Mouse (Mus musculus): Measurements from ENCODE around the gene Insr. TPM values are rescaled to one million over a fixed set of nuclear protein-coding genes. Genes with fewer than 3 reads are reported as not detected.

Gene Insr
- total and polyA plus RNA-seq, 2 experiments from 2014 or later = 51.4 to 125 TPM

- no peaks in the 10 kb centered on the region for H3K9me3 ChIP-seq (replicated peaks; ENCODE audit: control insufficient read depth, low read length)
- H3K4me1 ChIP-seq (ENCODE audit: control insufficient read depth, insufficient read depth) = peaks cover 5% of the 10 kb centered on the region; the same call in 1 of the 2 replicates
- no peaks in the 10 kb centered on the region for H3K27me3 ChIP-seq (ENCODE audit: control insufficient read depth, insufficient read depth, low read length)
- H3K4me3 ChIP-seq (ENCODE audit: low read depth, low read length) = no peak overlapping the region
- no peak overlapping the region for H3K9ac ChIP-seq (replicated peaks; ENCODE audit: low read depth, low read length)
- ATAC-seq (ENCODE audit: insufficient read depth, low read depth) (no peak), DNase-seq (ENCODE audit: low spot score) (no peak)
- H3K4me2 ChIP-seq (ENCODE audit: low read depth, low read length) = no peak overlapping the region
- peaks cover 18% of the 10 kb centered on the region for H3K36me3 ChIP-seq (replicated peaks; ENCODE audit: control insufficient read depth, insufficient read depth, low read length)
- TF ChIP-seq EP300 (IDR thresholded peaks at IDR 0.05; ENCODE audit: low read depth) (no peak), CTCF (IDR thresholded peaks at IDR 0.05; ENCODE audit: low read depth) (no peak)
- 58% methylated on average over 9 of the region's 9 CpGs for WGBS
- no peak overlapping the region for H3K27ac ChIP-seq (ENCODE audit: low read depth)
These were observed 19.1 kb downstream of the Insr start for GRCm38 (mm10) chr8:3260127-3260811.

GRCm38 (mm10) chr8:3256147-3256940, 23.1 kb downstream of the Insr start:
- Histone ChIP-seq H3K27ac (ENCODE audit: low read depth) (peak overlapping the region; percentile 56), H3K4me2 (ENCODE audit: low read depth, low read length) (no peak overlapping the region), H3K9me3 (replicated peaks; ENCODE audit: control insufficient read depth, low read length) (no peaks in the 10 kb centered on the region), H3K9ac (replicated peaks; ENCODE audit: low read depth, low read length) (no peak overlapping the region), H3K36me3 (replicated peaks; ENCODE audit: control insufficient read depth, insufficient read depth, low read length) (peaks cover 46% of the 10 kb centered on the region), H3K4me1 (ENCODE audit: control insufficient read depth, insufficient read depth) (peaks cover 5% of the 10 kb centered on the region; the same call in 1 of the 2 replicates), H3K27me3 (ENCODE audit: control insufficient read depth, insufficient read depth, low read length) (no peaks in the 10 kb centered on the region), H3K4me3 (ENCODE audit: low read depth, low read length) (no peak overlapping the region)
- no peak for DNase-seq (ENCODE audit: low spot score)
- ATAC-seq (ENCODE audit: insufficient read depth, low read depth) = peak; percentile 36; the same call in 1 of the 2 replicates
- no peak for TF ChIP-seq EP300 (IDR thresholded peaks at IDR 0.05; ENCODE audit: low read depth)
- TF ChIP-seq CTCF (IDR thresholded peaks at IDR 0.05; ENCODE audit: low read depth) = no peak
- WGBS = 59% methylated on average over 5 of the region's 5 CpGs

GRCm38 (mm10) chr8:3255321-3255720, 24.1 kb downstream of the Insr start:
- ATAC-seq (ENCODE audit: insufficient read depth, low read depth) = no peak
- TF ChIP-seq EP300 (IDR thresholded peaks at IDR 0.05; ENCODE audit: low read depth) = no peak
- no peak for TF ChIP-seq CTCF (IDR thresholded peaks at IDR 0.05; ENCODE audit: low read depth)
- no peaks in the 10 kb centered on the region for H3K27me3 ChIP-seq (ENCODE audit: control insufficient read depth, insufficient read depth, low read length)
- H3K4me1 ChIP-seq (ENCODE audit: control insufficient read depth, insufficient read depth) = peaks cover 5% of the 10 kb centered on the region; the same call in 1 of the 2 replicates
- H3K9ac ChIP-seq (replicated peaks; ENCODE audit: low read depth, low read length) = no peak overlapping the region
- H3K9me3 ChIP-seq (replicated peaks; ENCODE audit: control insufficient read depth, low read length) = no peaks in the 10 kb centered on the region
- H3K4me2 ChIP-seq (ENCODE audit: low read depth, low read length) = no peak overlapping the region
- no peak for DNase-seq (ENCODE audit: low spot score)
- H3K36me3 ChIP-seq (replicated peaks; ENCODE audit: control insufficient read depth, insufficient read depth, low read length) = peaks cover 56% of the 10 kb centered on the region
- H3K27ac ChIP-seq (ENCODE audit: low read depth) = no peak overlapping the region
- WGBS = 72% methylated on average over 1 of the region's 1 CpGs
- H3K4me3 ChIP-seq (ENCODE audit: low read depth, low read length) = no peak overlapping the region

GRCm38 (mm10) chr8:3253179-3253578, 26.2 kb downstream of the Insr start:
- ATAC-seq (ENCODE audit: insufficient read depth, low read depth) (no peak), DNase-seq (ENCODE audit: low spot score) (no peak)
- no peak for TF ChIP-seq EP300 (IDR thresholded peaks at IDR 0.05; ENCODE audit: low read depth)
- TF ChIP-seq CTCF (IDR thresholded peaks at IDR 0.05; ENCODE audit: low read depth) = no peak
- Histone ChIP-seq H3K4me3 (ENCODE audit: low read depth, low read length) (no peak overlapping the region), H3K4me1 (ENCODE audit: control insufficient read depth, insufficient read depth) (peaks cover 5% of the 10 kb centered on the region; the same call in 1 of the 2 replicates), H3K4me2 (ENCODE audit: low read depth, low read length) (no peak overlapping the region), H3K27ac (ENCODE audit: low read depth) (no peak overlapping the region), H3K9ac (replicated peaks; ENCODE audit: low read depth, low read length) (no peak overlapping the region), H3K36me3 (replicated peaks; ENCODE audit: control insufficient read depth, insufficient read depth, low read length) (peaks cover 50% of the 10 kb centered on the region), H3K27me3 (ENCODE audit: control insufficient read depth, insufficient read depth, low read length) (no peaks in the 10 kb centered on the region), H3K9me3 (replicated peaks; ENCODE audit: control insufficient read depth, low read length) (no peaks in the 10 kb centered on the region)
- 34% methylated on average over 4 of the region's 4 CpGs for WGBS

GRCm38 (mm10) chr8:3252665-3253064, 26.8 kb downstream of the Insr start:
- no peak for ATAC-seq (ENCODE audit: insufficient read depth, low read depth)
- no peak overlapping the region for H3K27ac ChIP-seq (ENCODE audit: low read depth)
- 80% methylated on average over 6 of the region's 6 CpGs for WGBS
- no peak overlapping the region for H3K4me3 ChIP-seq (ENCODE audit: low read depth, low read length)
- H3K27me3 ChIP-seq (ENCODE audit: control insufficient read depth, insufficient read depth, low read length) = no peaks in the 10 kb centered on the region
- H3K36me3 ChIP-seq (replicated peaks; ENCODE audit: control insufficient read depth, insufficient read depth, low read length) = peaks cover 45% of the 10 kb centered on the region
- TF ChIP-seq CTCF (IDR thresholded peaks at IDR 0.05; ENCODE audit: low read depth) (no peak), EP300 (IDR thresholded peaks at IDR 0.05; ENCODE audit: low read depth) (no peak)
- peaks cover 5% of the 10 kb centered on the region; the same call in 1 of the 2 replicates for H3K4me1 ChIP-seq (ENCODE audit: control insufficient read depth, insufficient read depth)
- no peaks in the 10 kb centered on the region for H3K9me3 ChIP-seq (replicated peaks; ENCODE audit: control insufficient read depth, low read length)
- DNase-seq (ENCODE audit: low spot score) = no peak
- H3K4me2 ChIP-seq (ENCODE audit: low read depth, low read length) = no peak overlapping the region
- H3K9ac ChIP-seq (replicated peaks; ENCODE audit: low read depth, low read length) = no peak overlapping the region
